Comparison of ENCODE assay signal across 10 mouse cellular contexts in genomic region chr17:45752678-45753077, GRCm38 (mm10). TPM values are rescaled to one million over a fixed set of nuclear protein-coding genes. Genes with fewer than 3 reads are reported as not detected.
DNase-seq lines count a peak whose midpoint lies in the region; ATAC-seq and TF ChIP-seq lines count a peak whose summit lies in the region.
"Had no signal": no experiment of that assay in that cellular context is flagged by ENCODE, and none has a peak within 500 bp of the region (broad histone marks: within the 10 kb centered on the region; RNA-seq: fewer than 3 reads in every experiment).

No protein-coding gene starts in this region.

- no peak overlapping the region for H3K4me3 ChIP-seq in intestine, postnatal 0 days (ENCODE audit: low read depth, low read length)
- H3K4me3 ChIP-seq in forebrain, embryonic 14.5 days (ENCODE audit: low read depth, low read length) = no peak overlapping the region
- H3K4me3 ChIP-seq in kidney, embryonic 16.5 days (ENCODE audit: low read length) = no peak overlapping the region
- H3K4me3 ChIP-seq: embryonic facial prominence, embryonic 12.5 days had no signal

- no peaks in the 10 kb centered on the region for H3K36me3 ChIP-seq in intestine, postnatal 0 days (ENCODE audit: control insufficient read depth, insufficient read depth)
- no peaks in the 10 kb centered on the region for H3K36me3 ChIP-seq in forebrain, embryonic 14.5 days (ENCODE audit: control insufficient read depth, insufficient read depth, low read length)
- H3K36me3 ChIP-seq in kidney, embryonic 16.5 days (ENCODE audit: insufficient read depth, low read length) = no peaks in the 10 kb centered on the region
- H3K36me3 ChIP-seq: embryonic facial prominence, embryonic 12.5 days had no signal

- 34% methylated on average over 11 of the region's 11 CpGs for WGBS in intestine, postnatal 0 days
- WGBS in forebrain, embryonic 14.5 days = 71% methylated on average over 11 of the region's 11 CpGs
- WGBS in kidney, embryonic 16.5 days = 35% methylated on average over 11 of the region's 11 CpGs

- no peaks in the 10 kb centered on the region for H3K27me3 ChIP-seq in intestine, postnatal 0 days (replicated peaks; ENCODE audit: control insufficient read depth, insufficient read depth, low read length)
- H3K27me3 ChIP-seq in forebrain, embryonic 14.5 days (replicated peaks; ENCODE audit: control insufficient read depth, insufficient read depth, low read length) = no peaks in the 10 kb centered on the region
- no peaks in the 10 kb centered on the region for H3K27me3 ChIP-seq in kidney, embryonic 16.5 days (ENCODE audit: insufficient read depth, low read length)
- H3K27me3 ChIP-seq: embryonic facial prominence, embryonic 12.5 days had no signal

- peak; percentile 63 for ATAC-seq in intestine, postnatal 0 days
- peak; percentile 68 for ATAC-seq in neutrophil, adult 5-6 weeks (ENCODE audit: extremely low read depth, insufficient number of reproducible peaks, low FRiP score, poor library complexity, severe bottlenecking)
- ATAC-seq in forebrain, embryonic 14.5 days = no peak
- no peak for ATAC-seq in kidney, embryonic 16.5 days (ENCODE audit: low FRiP score, low TSS enrichment)

- no peak overlapping the region for H3K9ac ChIP-seq in intestine, postnatal 0 days (ENCODE audit: low read depth, low read length)
- H3K9ac ChIP-seq in forebrain, embryonic 14.5 days (ENCODE audit: low read length) = no peak overlapping the region
- H3K9ac ChIP-seq in kidney, embryonic 16.5 days (replicated peaks; ENCODE audit: low read length) = no peak overlapping the region
- H3K9ac ChIP-seq: embryonic facial prominence, embryonic 12.5 days; hindbrain, embryonic 14.5 days had no signal

- no peak for TF ChIP-seq CTCF in intestine, postnatal 0 days (IDR thresholded peaks at IDR 0.05; ENCODE audit: low read depth)

- no peaks in the 10 kb centered on the region for H3K9me3 ChIP-seq in intestine, postnatal 0 days (ENCODE audit: control insufficient read depth)
- H3K9me3 ChIP-seq in forebrain, embryonic 14.5 days (replicated peaks; ENCODE audit: control insufficient read depth, low read length) = no peaks in the 10 kb centered on the region
- H3K9me3 ChIP-seq in kidney, embryonic 16.5 days (ENCODE audit: low read length) = no peaks in the 10 kb centered on the region
- H3K9me3 ChIP-seq: embryonic facial prominence, embryonic 12.5 days had no signal

- H3K4me1 ChIP-seq in intestine, postnatal 0 days (replicated peaks; ENCODE audit: control insufficient read depth, insufficient read depth, low read length) = no peaks in the 10 kb centered on the region; the same call in 1 of the 2 replicates
- no peaks in the 10 kb centered on the region for H3K4me1 ChIP-seq in forebrain, embryonic 14.5 days (ENCODE audit: control insufficient read depth, insufficient read depth, low read length)
- H3K4me1 ChIP-seq in kidney, embryonic 16.5 days (ENCODE audit: insufficient read depth, low read length) = peaks cover 5% of the 10 kb centered on the region

- H3K4me2 ChIP-seq in intestine, postnatal 0 days (replicated peaks; ENCODE audit: low read depth) = no peak overlapping the region
- H3K4me2 ChIP-seq in forebrain, embryonic 14.5 days (ENCODE audit: low read length) = no peak overlapping the region
- H3K4me2 ChIP-seq in kidney, embryonic 16.5 days (replicated peaks; ENCODE audit: low read depth, low read length) = no peak overlapping the region
- H3K4me2 ChIP-seq: embryonic facial prominence, embryonic 12.5 days; hindbrain, embryonic 14.5 days had no signal

- H3K27ac ChIP-seq in intestine, postnatal 0 days (ENCODE audit: low read depth, low read length) = no peak overlapping the region
- H3K27ac ChIP-seq in forebrain, embryonic 14.5 days (ENCODE audit: low read depth, low read length) = no peak overlapping the region; the same call in 1 of the 2 replicates
- no peak overlapping the region for H3K27ac ChIP-seq in kidney, embryonic 16.5 days (ENCODE audit: low read length)
- H3K27ac ChIP-seq: embryonic facial prominence, embryonic 12.5 days; hindbrain, embryonic 14.5 days had no signal

- DNase-seq in layer of hippocampus, adult 9-11 months = peak; percentile 42
- DNase-seq in layer of hippocampus, postnatal 14 days (ENCODE audit: low spot score in 2 of 2) = no peak
- peak; percentile 87 for DNase-seq in embryo, embryonic 10 days (ENCODE audit: low spot score)
- no peak for DNase-seq in frontal cortex, adult 2 months (ENCODE audit: extremely low spot score in 1 of 2, low spot score in 1 of 2)
- no peak for DNase-seq in forebrain, embryonic 14.5 days (ENCODE audit: low spot score)

RNA-seq across cellular contexts. Expression of gene 1600014C23Rik, which starts 19.0 kb away (rescaled TPM):
- not detected for total RNA-seq in layer of hippocampus, postnatal 14 days (2021)
- not detected in 2 replicates for polyA plus RNA-seq in intestine, postnatal 0 days (2015; fragmentation: Nextera tagmentation; extraction: Ambion mirVana)
- total RNA-seq in neutrophil, adult 5-6 weeks (2017) = not detected in 2 replicates
- polyA plus RNA-seq in frontal cortex, adult 2 months (2012; rRNA removed) = 0.22 and 0.27 TPM in 2 replicates
- 0.38 TPM in 1 of 2 replicates, not detected in the other for polyA plus RNA-seq in forebrain, embryonic 14.5 days (2014; fragmentation: Nextera tagmentation; extraction: Ambion mirVana)
- not detected in 2 replicates for polyA plus RNA-seq in kidney, embryonic 16.5 days (2015; fragmentation: Nextera tagmentation; extraction: Ambion mirVana)
- polyA plus RNA-seq: hindbrain, embryonic 14.5 days had no signal

Comparison
In these comparisons a context has a peak if more than half of its experiments do, and no peak if none do; other contexts are left out.
1. DNase-seq: peak in layer of hippocampus, adult 9-11 months (single experiment) and embryo, embryonic 10 days (single experiment); none in layer of hippocampus, postnatal 14 days (0 of 2), frontal cortex, adult 2 months (0 of 2) and forebrain, embryonic 14.5 days (single experiment).
2. ATAC-seq: peak in intestine, postnatal 0 days (single experiment) and neutrophil, adult 5-6 weeks (single experiment); none in forebrain, embryonic 14.5 days (single experiment) and kidney, embryonic 16.5 days (single experiment).